Mouse (Mus musculus): ENCODE measurements around the gene Nos3. TPM values are rescaled to one million over a fixed set of nuclear protein-coding genes. Genes with fewer than 3 reads are reported as not detected.

Nos3 gene
- polyA plus RNA-seq, 1 experiment from 2014 or later = 7.6 TPM

GRCm38 (mm10) chr5:24428596-24428995 is 64.0 kb downstream of the Nos3 start:
- Histone ChIP-seq H3K27ac (peak overlapping the region; percentile 54; the same call in 1 of the 2 replicates), H3K4me3 (peak overlapping the region; percentile 75; the same call in 1 of the 2 replicates), H3K4me1 (peaks cover 54% of the 10 kb centered on the region), H3K9me3 (no peaks in the 10 kb centered on the region), H3K27me3 (ENCODE audit: poor library complexity, severe bottlenecking) (peaks cover 19% of the 10 kb centered on the region), H3K36me3 (replicated peaks) (peaks cover 48% of the 10 kb centered on the region)
- no peak for DNase-seq (ENCODE audit: extremely low spot score, low spot score)
- 11% methylated on average over 9 of the region's 9 CpGs for WGBS

- Histone ChIP-seq H3K27ac (no peak overlapping the region), H3K36me3 (replicated peaks) (peaks cover 98% of the 10 kb centered on the region), H3K4me1 (peaks cover 3% of the 10 kb centered on the region), H3K9me3 (no peaks in the 10 kb centered on the region), H3K4me3 (no peak overlapping the region), H3K27me3 (ENCODE audit: poor library complexity, severe bottlenecking) (no peaks in the 10 kb centered on the region)
- WGBS = 87% methylated on average over 8 of the region's 8 CpGs
- no peak for DNase-seq (ENCODE audit: extremely low spot score, low spot score)
Observed at GRCm38 (mm10) chr5:24433993-24434392, 69.4 kb downstream of the Nos3 start.

Other genes with a start within 250 kb of the Nos3 start
- gene Nupl2, start 199.8 kb upstream of the Nos3 start, polyA plus RNA-seq (2016; fragmentation: Nextera tagmentation; extraction: Ambion mirVana) = 19.5 and 21.4 TPM in 2 replicates
- 17.8 and 21.3 TPM in 2 replicates for gene Kcnh2, start 13.2 kb upstream of the Nos3 start, polyA plus RNA-seq (2016; fragmentation: Nextera tagmentation; extraction: Ambion mirVana)
- 0.99 and 1.3 TPM in 2 replicates for gene Atg9b, start 27.3 kb downstream of the Nos3 start, polyA plus RNA-seq (2016; fragmentation: Nextera tagmentation; extraction: Ambion mirVana)
- 57.1 and 61.8 TPM in 2 replicates for gene Abcb8, start 28.9 kb downstream of the Nos3 start, polyA plus RNA-seq (2016; fragmentation: Nextera tagmentation; extraction: Ambion mirVana)
- gene Asic3, start 48.6 kb downstream of the Nos3 start, polyA plus RNA-seq (2016; fragmentation: Nextera tagmentation; extraction: Ambion mirVana) = 0.20 TPM in 1 of 2 replicates, not detected in the other
- gene Cdk5, start 58.7 kb downstream of the Nos3 start, polyA plus RNA-seq (2016; fragmentation: Nextera tagmentation; extraction: Ambion mirVana) = 42.7 and 48.9 TPM in 2 replicates
- 32.8 and 33.6 TPM in 2 replicates for gene Slc4a2, start 59.0 kb downstream of the Nos3 start, polyA plus RNA-seq (2016; fragmentation: Nextera tagmentation; extraction: Ambion mirVana)
- 106 and 108 TPM in 2 replicates for gene Fastk, start 80.5 kb downstream of the Nos3 start, polyA plus RNA-seq (2016; fragmentation: Nextera tagmentation; extraction: Ambion mirVana)
- gene Tmub1, start 83.0 kb downstream of the Nos3 start, polyA plus RNA-seq (2016; fragmentation: Nextera tagmentation; extraction: Ambion mirVana) = 28.4 and 31.8 TPM in 2 replicates
- gene Agap3, start 87.4 kb downstream of the Nos3 start, polyA plus RNA-seq (2016; fragmentation: Nextera tagmentation; extraction: Ambion mirVana) = 24.1 and 29.0 TPM in 2 replicates
- 0.09 and 0.21 TPM in 2 replicates for gene Gbx1, start 162.4 kb downstream of the Nos3 start, polyA plus RNA-seq (2016; fragmentation: Nextera tagmentation; extraction: Ambion mirVana)
- 0.09 and 0.15 TPM in 2 replicates for gene Asb10, start 176.2 kb downstream of the Nos3 start, polyA plus RNA-seq (2016; fragmentation: Nextera tagmentation; extraction: Ambion mirVana)
- 0.06 TPM in 1 of 2 replicates, not detected in the other for gene 4931409K22Rik, start 192.0 kb downstream of the Nos3 start, polyA plus RNA-seq (2016; fragmentation: Nextera tagmentation; extraction: Ambion mirVana)
- gene Abcf2, start 212.7 kb downstream of the Nos3 start, polyA plus RNA-seq (2016; fragmentation: Nextera tagmentation; extraction: Ambion mirVana) = 193 and 197 TPM in 2 replicates
- 15.1 and 16.0 TPM in 2 replicates for gene Chpf2, start 221.9 kb downstream of the Nos3 start, polyA plus RNA-seq (2016; fragmentation: Nextera tagmentation; extraction: Ambion mirVana)

All from forebrain, embryonic 10.5 days (tissue).